Mouse (Mus musculus) heart, postnatal 25 days (tissue): ENCODE measurements around the gene Acot13. TPM values are rescaled to one million over a fixed set of nuclear protein-coding genes. Genes with fewer than 3 reads are reported as not detected.

ENCODE experiments used
- DNase-seq: peaks from one replicate; pipeline ENCODE4 v3.0.0; 2022; ENCODE audit warnings: low spot score
- intact Hi-C: fragments of 180-260 bp; cut with DNase I; formaldehyde crosslinking; loops from one replicate; pipeline ENCODE4 v1.15.1; 2025
- total RNA-seq, 2 experiments: library from RNA; stranded (reverse); gene quantifications; 2 replicates each; pipeline ENCODE4 v1.2.3; 2021

Gene Acot13
- total RNA-seq, 2 experiments from 2014 or later: 422 to 431 TPM

DNA sequence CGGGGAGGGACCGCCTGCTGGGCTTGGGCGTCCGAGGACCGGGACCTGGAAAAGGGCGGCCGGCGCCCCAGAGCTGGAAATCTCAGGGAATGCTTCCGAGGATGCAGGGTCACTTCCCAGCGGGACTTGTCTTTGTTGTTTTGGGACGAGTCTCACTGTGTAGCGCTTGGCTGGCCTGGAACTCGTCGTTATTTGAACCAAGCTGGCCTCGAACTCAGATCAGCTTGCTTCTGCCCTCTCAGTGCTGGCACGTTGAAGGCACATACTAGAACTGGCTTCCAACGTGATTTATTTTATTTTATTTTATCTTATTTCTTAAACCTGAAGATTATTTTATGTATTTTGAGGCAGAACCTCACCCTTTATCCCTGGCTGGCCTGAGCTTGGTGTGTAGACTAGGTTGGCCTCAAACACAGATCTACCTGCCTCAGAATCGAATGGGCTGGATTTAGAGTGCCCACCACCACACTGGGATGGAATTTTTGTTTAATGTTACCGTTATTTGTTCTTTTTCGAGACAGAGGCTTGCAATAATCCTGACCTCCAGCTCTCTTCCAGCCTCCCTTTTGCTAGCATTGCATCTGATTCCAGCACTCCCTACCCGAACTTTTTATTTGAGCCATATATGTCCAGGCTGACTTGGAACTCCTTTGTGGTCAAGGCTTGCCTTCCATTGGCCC lies 931 bp upstream of the Acot13 start:
- no peak for DNase-seq
- intact Hi-C loops: no loop called here

DNA sequence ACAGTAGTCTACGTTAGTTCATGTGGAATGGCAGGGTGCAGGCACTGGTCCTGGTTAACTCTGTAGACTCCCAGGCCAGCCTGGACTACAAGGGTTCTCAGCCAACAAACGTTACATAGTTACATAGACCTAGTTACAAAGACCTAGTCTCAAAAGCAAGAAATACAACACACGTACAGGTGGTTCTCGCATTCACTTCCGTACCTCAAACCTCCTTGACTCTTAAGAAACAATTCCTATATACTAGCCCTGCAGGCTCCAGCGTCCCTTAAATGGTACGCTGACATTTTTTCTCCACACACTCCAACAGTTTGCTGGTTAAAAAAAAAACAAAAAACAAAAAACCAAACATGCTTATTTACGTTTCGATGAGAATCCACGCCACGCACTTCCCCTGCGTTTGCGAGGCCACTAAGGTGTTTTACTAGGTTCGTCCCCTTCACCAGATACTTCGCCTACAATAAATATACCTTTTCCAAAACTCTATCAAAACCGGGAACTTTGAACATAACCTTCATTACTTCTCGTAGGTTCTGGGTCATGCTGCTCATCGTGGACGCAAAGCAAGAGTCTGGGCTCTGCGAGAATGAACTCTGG lies 486 bp downstream of the Acot13 start:
- no peak for DNase-seq
- intact Hi-C loops: loop anchor here (2.0 kb wide), 1 partner anchor 28 kb away; no protein-coding TSS in a partner anchor

DNA sequence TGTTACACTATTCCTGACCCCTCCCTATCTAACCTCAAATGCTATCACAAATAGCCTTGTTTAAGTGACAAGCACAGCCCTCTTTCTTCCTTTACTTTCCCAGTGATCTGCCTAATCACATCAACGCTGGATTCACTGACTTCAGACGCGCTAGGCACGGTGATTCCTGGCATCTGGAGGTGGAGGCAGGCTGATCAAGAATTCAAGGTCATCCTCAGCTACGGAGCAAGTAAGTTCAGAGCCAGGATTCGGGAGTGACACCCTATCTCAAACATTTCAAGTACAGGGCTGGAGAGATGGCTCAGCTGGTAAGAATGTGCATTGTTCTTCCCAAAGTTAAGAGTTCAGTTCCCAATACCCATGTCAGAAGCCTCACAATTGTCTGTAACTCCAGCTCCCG lies 5.2 kb downstream of the Acot13 start:
- intact Hi-C loops: no loop called here
- DNase-seq: no peak

DNA sequence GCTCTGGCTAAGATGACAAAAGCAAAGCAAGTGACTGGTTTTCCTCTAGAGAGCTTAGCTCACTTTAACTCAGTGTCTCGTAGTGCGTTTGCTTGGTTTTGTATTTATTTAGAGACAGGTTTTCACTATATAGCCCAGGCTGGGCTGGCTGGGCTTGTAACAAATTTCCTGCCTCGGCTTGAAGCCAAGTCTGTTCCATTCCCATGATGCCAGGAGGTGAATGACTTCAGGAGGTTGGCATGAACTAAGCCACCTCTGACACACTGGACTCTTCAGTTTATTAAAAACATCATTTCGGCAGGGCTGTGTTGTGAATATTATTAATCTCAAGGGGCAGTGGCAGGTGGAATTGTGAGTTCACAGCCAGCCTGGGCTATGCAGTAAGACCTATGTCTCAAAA lies 5.8 kb downstream of the Acot13 start:
- no peak for DNase-seq
- intact Hi-C loops: no loop called here

DNA sequence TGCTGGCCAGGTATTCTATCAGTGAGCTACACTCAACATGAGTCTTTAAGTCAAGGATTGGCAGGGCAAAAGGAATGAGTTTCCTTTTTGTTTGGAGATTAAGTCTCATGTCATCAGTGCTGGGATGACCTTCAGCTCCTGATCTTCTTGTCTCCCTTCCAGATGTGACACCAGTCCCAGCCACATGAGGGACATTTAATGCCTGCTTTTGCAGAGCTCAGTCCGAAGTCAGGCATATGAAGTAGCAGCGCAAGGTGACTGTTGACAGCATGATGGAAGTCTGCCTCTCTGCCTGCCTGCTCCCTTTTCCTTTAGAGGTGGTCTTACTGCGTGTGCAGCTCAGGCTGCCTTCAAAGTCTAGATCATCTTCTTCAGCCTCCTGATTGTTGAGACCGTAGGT lies 6.7 kb downstream of the Acot13 start:
- DNase-seq: no peak
- intact Hi-C loops: no loop called here

DNA sequence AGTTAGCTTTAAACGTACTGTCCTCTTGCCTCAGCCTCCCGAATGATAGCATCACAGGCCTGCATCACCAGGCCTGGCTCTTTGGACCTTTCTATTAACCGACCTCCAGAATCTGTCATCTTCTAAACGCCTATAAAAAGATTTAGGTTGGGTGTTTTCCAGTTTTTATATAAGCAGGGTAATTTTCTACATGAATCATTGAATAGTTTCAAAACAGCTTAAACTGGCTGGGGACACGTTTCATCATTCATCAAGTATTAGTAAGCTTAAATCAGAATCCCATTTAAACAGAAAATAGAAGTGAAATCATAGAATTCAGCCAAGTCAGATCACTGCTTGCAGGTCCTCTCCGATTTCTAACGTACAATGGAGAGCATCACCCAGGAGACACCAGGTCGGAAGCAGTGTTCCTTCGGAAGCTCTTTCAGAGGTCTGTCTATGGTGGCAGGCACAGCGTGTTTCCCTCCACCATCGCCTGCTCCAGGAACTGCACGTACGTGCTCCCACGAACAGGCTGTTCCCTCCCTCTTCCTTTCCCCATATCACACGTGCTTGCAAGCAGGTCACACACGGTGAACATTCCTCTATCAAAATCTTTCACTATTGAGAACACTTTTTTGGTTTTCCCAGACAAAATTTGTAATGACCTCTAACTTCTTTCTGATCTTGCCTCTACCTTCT lies 8.5 kb downstream of the Acot13 start:
- intact Hi-C loops: no loop called here
- DNase-seq: no peak

DNA sequence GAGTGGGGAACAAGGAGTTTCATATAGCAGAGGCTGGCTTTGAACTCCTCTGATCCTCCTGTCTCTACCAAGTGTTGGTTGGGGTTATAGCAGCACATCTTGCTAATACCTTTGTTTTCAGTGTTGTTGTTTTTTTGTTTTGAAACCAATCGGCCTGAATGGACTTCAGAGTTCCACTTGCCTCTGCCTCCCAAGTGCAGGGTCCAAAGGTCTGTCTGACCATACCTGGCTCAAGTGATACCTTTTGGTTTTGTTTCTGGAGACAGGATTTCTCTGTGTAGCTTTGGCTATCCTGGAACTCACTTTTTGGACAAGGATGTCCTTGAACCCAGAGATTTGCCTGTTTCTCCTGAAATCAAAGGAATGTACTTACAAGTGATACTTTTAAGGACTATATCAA lies 11.4 kb downstream of the Acot13 start:
- intact Hi-C loops: no loop called here
- no peak for DNase-seq

DNA sequence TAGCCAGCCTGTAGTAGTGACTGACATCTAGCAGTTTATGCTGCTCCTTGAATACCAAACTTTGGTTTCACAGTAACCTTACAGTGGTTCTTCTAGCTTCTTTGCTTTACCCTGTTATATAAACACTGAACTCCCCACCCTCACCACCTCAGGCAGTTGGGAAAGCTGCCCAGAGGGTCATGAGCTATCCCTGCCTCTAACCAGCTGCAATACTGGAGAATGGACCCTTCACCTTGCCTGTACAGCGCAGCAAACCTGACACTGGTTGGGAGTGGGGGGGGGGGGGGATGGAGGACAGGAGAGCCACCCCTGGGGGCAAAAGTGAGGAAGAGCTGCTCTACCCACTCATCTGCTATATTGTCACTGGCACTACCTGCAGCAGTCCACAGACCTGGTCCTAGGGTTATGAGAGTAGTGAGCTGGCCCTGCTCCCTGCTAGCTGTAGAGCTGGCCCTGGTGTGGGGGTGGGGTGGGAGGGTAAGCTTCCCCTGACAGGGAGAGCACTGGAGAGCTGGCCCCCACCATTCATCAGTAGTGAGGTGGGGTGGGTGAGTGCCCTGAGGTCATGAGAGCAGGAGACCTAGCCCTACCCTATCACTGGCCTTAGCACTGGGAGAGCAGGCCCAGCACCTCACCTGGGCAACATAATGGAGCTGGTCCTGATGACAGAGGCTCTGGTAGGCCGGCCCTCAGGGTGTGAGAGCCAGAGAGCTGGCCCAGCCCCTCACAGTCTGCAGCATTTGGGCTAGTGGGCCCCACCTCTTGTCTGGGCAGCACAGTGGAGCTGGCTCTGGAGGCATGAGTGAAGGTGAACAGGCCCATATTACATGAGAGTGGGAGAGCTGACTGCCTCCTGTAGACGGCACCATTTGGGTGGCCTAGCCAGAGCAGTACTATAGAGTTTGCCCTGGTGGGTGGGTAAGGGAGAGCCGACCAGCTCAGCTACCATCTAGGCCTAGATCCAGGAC lies 14.9 kb downstream of the Acot13 start:
- DNase-seq: no peak

DNA sequence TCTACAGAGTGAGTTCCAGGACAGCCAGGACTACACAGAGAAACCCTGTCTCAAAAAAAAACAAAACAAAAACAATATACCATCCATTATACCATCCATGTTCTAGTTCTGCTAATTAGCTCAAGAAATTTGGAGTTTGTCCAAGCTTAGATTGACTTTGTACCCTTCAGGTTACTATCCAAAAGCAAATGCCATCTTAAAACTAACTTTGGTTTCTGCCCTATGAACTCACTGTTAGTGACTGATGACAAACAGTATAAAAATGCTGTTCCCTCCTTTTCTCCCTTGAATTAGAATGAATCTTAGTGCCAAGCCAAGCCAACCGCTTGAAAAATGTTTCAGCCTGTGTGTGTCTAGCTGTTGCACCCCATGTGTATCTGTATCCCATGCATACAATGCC lies 16.7 kb downstream of the Acot13 start:
- DNase-seq: no peak
- intact Hi-C loops: no loop called here

More for the DNA sequence above, 14.9 kb downstream of the Acot13 start:
- intact Hi-C loops: no loop called here

DNA sequence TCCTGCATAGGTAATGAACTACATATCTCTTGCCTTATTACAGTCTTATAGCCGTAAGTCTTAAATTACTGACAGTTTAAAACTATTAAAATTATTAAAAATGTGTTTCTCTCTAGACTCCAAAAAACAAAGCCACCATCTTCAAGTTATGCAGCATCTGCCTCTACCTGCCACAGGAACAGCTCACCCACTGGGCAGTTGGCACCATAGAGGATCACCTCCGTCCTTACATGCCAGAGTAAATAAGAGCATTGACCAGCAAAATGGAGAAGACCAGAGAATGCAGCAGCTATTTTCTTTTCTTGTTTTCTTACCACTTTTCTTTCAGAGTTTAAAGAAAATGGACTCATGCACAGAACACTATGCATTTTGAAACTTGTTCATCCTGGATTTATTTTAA lies 18.8 kb downstream of the Acot13 start:
- DNase-seq: no peak
- intact Hi-C loops: no loop called here

DNA sequence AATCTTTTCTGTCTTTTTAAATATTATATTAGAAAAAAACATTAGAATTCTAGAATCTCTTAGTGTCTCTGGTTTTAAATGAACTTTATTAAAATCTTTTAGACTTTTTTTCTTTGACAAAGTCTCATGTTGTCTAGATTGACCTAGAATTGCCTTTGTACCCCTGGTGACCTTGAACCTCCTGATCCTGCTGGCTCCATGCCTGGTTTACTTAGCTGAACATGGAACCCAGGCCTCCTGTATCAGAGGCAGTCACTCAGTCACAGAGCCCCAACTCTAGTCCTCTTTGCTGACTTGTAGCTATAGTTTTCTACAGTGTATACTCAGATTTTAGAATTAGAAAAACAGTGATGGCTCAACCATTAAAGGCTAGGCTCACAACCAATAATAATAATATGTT lies 25.3 kb downstream of the Acot13 start:
- intact Hi-C loops: no loop called here
- DNase-seq: no peak

DNA sequence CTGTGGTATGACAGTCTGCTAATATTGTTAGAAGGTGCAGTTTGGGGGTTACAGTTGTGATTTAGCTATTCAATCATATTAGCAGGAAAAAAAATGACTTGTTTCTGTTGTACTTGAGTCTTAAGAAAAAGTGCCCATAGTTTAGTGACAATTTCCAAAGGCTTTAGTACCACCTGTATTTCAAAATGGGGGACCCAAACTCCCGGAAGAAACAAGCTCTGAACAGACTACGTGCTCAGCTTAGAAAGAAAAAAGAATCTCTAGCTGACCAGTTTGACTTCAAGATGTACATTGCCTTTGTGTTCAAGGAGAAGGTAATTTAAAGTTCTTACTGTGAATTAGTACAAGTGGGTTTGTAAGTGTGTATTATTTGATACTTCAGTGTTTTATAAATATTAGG lies 28.1 kb downstream of the Acot13 start:
- DNase-seq: no peak

DNA sequence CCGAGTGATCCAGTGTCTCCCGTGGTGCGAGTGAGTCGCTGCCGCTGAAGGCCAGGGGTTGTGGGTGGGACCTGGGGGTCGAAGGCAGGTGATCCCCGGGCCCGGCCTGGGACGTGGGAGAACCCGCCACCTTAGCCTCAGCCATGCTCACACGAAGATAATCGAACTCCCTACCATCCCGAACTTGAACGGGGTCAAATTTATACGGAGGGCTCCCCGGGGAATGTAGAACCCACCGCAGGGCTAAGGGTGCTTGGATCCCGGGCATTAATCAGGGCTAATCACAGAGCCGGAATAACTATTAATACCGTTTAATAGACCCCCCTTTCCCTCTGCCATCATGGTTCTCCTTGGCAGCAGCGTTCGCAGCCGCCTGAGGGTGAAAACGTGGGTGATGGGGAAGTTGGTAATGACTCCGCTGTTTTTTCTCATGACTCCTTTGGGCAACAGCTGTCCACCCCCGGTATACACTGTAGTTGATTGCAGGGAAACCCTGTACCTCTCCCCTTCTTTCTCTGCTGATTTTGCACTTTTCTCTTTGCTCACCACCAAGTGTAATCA lies 29.1 kb downstream of the Acot13 start:
- intact Hi-C loops: loop anchor here (2.0 kb wide), 1 partner anchor 29 kb away; the partner anchor contains the start of genes Acot13 and Tdp2
- no peak for DNase-seq

More for the DNA sequence above, 28.1 kb downstream of the Acot13 start:
- intact Hi-C loops: loop anchor here (2.0 kb wide), 1 partner anchor 28 kb away; the partner anchor contains the start of genes Acot13 and Tdp2

DNA sequence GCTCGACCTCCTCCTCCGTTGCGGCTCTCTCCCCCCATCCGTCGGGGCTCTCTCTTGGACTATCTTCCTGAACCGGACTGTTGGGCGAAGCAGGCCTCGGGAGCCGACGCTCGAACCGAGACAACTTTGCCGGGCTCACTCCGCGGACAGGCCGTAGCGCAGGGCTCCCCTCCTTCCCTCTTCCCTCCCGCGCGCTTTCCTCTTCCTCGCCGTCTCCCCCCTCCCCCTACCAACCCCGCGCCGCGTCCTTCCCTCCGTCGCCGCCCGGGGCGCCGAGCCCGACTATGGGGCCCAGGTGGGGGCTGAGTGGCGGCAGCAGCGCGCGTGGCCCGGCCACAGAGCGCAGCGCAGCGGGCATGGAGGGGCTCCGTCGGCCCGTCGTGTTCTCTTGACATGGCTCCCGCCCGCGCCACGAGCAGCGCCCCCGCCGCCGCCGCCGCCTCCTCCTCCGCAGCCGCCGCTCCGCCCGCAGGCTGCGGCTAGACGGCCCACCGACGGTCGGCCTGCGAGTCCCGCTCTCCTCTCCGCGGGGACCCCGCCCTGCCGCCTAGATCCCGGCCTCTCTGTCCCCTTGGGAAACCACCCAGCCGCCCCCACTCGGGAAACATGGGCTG lies 29.9 kb downstream of the Acot13 start, which contains the start of gene BC005537:
TSS of gene BC005537 (plus strand) at position 350 of the 614 bp plus-strand sequence.
- no peak for DNase-seq
- intact Hi-C loops: no loop called here

DNA sequence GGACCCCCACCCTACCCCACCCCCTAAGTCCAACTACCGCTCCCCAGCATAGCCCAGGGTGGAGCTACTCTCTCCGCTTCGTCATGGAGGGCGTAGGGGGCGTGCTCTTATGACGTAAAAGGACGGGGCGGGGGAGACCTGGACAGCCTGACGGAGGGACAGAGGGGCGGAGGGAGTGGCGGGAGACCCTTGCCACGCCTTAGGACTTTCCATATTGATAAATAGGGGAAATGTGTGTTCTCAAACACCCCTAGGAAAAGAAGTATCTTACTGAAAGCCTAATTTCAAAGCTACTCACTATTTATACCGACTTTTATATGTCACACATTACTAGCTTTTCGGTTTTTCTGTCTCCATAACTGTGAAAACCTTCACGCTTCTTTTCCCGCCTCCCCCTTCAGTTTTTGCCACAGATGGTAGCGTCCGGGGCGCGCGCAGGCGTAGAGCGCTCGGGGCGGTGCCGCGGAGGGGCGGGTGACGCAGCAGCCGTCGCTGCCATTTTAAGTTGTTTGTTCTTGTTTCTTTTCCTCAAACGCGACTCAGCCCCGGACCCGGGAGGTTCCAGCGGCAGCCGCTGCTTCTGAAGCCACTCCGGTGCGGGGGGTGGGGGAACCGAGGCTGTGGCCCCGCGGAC lies 30.5 kb downstream of the Acot13 start:
- peak; percentile 95 for DNase-seq
- intact Hi-C loops: no loop called here

DNA sequence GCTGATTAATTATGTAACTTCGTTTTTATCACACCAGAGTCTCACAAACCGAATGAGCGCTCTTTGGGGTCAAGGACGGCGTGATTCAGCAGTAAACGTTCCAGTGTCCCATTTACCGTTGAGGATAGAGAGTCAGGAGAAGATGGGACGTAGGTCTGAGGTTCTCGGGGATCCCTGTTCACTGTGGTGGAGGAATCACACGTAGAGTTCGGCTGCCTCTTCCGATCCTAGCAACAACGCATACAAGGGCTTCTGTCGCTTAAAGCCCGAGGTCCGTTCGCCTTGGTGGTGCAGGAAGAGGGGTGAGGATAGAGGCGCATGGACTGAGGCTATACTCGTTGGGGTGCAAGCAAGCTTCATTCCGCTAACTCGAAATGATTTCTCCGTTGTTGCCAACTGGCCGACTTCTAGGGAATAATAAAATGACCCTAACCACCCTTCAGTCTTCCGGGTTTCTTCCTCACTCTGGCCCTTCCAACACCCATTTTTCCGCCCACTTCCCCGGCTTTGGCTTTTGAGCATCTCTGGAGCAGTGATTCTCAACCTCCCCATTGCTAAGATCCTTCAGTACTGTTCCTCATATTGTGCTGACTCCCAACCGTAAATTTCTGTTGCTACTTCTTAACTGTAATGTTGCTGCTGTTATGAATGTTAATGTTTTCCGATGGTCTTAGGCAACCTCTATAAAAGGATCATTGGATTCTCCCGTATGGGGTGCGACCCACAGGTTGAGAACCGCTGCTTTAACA lies 31.2 kb downstream of the Acot13 start:
- intact Hi-C loops: no loop called here
- DNase-seq: no peak

DNA sequence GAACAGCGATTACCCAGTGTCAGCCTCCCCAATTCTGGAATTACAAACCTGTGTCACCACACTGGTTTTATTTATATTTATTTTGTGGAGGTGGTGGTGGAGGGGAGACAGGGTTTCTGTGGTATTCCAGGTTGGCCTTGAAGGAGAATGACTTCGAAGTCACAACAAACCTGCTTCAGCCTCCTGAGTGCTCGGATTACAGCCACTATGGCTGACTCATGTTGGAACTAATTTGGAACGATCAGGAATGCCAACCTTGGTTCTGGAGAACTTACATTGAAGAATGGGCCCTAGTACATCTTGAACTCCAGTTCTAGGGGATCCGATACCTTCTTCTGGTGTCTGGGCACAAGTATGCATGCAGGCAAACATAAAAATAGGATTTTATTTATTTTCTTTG lies 32.0 kb downstream of the Acot13 start:
- no peak for DNase-seq
- intact Hi-C loops: no loop called here

DNA sequence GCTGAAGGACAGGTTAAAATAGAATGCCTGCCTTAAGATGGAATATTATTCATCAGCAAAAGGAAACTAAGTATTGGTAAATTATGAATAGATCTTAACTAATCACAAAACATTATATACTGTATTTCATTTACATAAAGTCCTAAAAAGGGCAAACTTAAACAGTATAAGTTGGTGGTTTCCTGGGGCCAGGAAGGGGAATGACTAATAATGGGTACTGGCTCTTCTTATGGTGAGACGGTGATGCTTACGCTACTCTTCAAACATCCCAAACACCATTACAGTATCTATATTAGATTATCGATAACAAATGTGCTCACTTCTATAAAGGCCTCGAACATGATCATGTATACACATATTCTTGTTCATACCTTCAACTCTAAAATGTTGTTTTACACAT lies 32.7 kb downstream of the Acot13 start:
- intact Hi-C loops: no loop called here
- DNase-seq: no peak
